Mouse (Mus musculus) urinary bladder, postnatal 25 days (tissue): ENCODE measurements around the gene Tmod1.
A peak's percentile ranks its signal among the peaks of the same experiment; 100 is the strongest.

Source experiments
- DNase-seq: peaks from one replicate; pipeline ENCODE4 v3.0.0; 2022; ENCODE audit warnings: low spot score

The Tmod1 gene

DNA sequence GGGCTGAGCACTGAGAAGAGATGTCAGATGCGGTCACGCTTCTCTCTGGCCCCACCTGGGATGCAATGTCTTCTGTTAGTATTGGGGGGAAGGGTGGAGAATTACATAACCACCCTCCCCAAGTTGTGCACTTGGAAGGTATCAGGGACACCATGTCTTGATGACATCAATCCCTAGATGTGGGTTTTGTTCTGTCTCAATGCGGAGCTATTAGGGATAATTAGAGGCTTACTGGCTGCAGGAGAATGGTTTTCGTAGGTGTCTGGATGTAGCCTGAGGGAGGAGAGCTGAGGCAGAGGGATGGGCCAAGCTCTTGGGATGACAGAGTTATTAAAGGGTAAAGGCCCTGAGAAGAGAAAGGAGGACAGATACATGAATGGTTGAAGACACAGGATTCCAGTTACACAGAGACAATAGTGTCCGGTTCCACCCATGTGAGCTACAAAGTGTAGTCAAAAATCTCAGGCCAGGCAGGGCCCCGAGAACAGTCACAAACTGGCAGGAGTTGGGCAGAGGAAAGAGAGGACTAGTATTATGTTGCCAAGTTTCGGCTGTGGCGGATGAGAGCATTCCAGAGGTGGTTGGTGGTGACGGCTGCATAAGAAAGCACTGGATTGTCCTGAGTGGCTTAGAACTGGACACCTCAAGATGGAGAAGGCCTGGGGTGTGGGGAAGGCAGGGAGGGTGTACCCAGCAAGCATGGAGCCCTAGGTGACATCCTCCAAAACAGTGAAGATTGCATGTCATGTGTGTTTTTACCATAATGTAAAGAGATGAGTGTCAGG lies 14.8 kb downstream of the Tmod1 start:
- DNase-seq, result no peak

DNA sequence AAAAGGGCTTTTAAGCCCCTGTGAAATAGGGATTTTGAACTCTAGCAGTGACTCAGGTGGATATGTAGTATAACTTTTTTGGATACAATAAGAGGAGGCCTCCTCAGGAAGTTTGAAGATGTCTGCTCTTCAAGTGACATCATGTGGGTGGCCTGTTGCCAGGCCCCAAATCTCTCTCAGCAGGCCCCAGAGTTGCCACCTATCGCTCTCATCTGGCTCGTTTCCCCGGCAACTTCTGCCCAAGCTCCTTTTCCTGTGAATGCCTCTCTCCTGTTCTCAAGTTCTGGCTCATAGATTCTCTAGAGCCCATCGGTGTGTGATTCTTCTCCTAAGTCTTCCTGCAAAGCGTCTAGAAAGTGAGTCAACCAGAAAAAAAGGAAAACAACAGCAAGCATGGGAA lies 17.4 kb downstream of the Tmod1 start:
- no peak for DNase-seq

DNA sequence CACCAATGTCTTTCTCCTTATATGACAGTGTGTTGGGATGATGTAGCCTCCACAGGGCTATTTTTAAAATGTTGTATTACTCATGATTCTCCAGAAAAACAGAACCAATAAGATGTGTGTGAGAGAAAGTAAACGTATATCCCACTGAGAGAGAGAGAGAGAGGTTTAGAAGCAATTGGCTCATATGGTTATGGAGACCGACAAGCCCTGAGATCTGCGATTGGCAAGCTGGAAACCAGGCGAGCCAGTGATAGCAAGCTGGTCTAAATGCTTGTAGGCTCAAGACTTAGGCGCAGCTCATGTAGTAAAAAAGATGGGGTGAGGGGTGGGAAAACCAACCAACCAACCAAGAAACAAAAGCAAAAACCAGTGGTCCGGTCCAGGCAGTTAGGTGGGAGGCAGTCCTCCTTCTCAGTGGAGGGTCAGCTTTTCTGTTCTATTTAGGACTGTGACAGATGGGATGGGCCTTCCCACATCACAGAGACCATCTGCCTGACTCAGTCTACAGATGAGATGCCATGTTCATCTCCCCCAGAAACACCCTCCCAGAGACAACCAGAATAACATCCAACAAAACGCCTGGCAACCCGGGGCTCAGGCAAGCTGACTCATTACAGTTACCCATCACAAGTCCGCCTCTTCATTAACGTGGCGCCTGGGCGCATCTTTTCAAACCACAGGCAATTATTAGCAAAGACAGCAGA lies 22.7 kb downstream of the Tmod1 start:
- DNase-seq, result no peak

DNA sequence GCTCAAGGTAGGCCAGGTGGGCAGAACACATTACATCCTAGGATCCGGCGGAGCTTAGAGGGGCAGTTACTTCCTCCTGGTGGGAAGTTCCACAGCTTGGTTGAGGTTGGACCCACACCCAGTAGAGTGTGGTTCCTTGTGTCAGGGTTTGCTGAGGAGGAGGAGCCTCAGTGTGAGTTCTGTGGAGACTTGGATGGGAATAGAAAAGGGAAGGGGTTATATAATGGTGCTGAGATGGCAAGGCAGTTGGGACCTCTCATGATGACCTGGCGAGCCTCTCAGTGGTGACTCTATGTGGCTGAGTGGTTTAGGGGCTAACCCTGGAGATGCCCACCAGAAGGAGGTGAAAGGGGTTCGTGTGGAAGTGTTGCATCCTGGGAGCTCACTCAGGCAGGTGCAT lies 25.1 kb downstream of the Tmod1 start:
- DNase-seq, result no peak

DNA sequence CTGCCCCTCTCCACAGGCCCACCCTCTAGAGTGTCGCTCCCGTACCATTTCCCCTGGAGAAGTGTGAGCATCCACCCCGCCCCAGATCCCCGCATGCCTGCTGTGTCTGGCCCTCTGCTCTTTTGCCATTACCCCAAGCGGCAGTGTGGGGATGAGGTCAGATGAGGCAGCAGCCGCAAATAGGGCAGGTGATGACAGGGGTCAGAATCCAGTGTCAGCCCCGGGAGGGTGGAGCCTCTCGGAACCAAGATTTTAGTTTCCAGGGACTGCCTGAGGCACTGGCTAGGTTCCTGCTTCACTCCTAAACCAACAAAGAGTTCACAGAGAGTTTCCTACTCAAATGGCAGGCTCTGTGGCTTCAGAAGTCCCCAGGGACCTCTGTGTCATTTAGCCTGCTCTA lies 25.5 kb downstream of the Tmod1 start:
- no peak for DNase-seq

DNA sequence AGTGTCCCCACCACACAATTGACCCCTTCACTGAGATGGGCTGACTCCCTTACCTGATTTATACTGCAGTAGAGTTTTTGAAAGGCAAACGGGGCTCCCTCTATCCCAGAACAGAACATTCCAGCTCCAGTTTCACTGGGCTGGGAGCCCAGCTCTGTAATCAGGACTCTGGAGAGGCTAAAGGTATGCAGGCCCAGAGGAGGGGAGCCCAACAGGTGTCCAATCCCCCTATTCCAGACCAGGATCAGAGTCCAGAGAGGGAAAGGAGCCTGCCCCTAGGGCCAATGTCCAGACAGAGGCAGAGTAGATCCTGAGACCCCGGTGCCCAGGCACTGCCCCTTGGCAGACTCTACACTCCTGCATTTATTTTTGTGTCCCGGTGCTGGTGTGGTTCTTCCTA lies 26.2 kb downstream of the Tmod1 start:
- DNase-seq, result no peak

DNA sequence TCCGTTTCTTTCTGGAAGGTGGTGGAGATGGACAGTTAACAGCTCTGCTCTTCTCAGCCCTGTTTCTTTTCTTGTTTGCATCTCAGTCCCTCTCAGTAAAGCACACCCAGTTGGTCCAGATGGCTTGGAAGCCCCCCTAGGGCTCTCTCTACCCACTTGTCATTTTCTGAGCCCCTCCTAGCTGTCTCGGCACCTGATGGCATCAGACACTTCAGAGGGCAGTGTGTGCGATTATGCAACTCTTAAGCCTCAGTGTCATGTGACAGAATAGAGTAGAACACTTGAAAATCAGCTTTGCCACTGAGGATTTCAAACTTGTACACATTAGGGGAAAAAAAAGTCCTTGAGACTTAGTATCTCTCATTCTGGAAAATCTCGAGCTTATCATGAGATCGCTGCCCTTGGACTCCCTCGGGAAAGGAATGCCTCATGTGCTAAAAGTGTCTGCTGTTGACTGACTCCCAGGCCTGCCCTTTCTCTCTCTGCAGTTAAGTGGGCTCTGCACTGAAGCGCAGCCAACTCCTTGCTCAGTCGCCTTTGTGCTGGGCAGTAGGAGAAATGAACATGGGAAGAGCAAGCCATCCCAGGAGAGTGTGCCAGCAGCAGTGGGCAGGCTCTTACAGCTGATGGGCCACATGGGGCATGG lies 27.1 kb downstream of the Tmod1 start:
- no peak for DNase-seq

DNA sequence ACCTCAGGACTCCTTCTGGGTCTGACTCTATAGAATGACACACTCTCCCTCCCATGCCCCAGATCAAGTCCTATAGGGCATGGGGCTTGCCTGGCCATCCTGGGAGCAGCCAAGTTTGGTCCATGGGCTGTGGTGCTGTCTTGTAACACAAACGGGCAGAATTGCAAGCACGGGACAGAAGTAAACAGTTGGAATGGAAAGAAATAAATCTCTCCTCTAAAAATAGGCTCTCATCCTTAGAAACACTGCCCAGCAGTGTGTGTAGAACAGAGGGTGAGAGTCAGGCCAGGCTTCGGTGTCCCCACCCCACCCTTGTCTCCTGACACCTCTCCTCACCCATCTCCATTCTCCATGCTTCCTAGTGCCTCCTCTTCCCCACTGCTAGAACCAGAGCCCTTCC lies 29.3 kb downstream of the Tmod1 start:
- no peak for DNase-seq

DNA sequence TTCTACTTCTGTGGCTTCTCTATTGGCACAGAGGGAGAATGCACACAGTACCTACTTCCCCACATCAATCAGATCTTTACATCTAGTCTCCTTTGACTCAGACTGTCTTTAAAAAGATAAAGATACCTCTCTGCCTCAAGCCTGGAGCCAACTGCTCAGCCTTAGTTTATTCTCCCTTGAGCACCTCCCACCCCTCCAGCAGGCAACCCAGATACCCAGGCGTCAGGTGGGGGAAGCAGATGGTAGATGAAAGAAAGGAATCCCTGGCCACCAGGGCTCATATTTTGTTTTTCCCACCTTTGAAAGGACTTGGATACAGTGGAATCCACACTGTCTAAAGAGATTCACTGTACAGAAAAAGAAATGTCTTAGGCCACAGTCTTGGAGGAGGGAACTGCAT lies 29.8 kb downstream of the Tmod1 start:
- no peak for DNase-seq

DNA sequence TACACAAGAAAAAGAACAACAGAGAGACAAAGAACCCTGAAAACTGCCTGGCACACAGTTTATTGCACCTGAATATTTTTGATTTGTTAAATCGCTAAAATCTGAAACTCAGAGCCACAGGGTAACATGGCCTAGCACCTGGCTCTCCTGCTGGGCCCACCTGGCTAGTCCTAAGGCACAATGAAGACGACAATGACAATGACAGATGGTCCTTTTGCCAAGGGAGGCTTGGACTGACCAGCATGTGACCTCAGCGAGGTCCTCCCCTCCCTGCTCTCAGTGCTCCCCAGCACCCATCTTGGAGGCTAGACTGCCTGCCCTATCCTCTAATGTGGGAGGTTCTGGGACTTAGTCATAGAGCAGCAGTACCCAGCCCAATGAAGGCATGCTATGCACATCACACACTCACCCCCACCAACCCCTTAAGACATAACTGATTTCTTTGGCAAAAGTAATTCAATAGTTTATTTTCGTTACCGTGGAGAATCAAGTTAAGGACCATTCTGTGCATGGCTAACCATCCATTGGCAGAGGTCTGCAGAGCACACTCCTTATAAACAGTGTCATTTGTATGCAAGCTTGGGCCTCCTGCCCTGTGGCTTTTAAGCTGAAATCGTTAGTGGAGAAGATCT lies 31.2 kb downstream of the Tmod1 start:
- no peak for DNase-seq

DNA sequence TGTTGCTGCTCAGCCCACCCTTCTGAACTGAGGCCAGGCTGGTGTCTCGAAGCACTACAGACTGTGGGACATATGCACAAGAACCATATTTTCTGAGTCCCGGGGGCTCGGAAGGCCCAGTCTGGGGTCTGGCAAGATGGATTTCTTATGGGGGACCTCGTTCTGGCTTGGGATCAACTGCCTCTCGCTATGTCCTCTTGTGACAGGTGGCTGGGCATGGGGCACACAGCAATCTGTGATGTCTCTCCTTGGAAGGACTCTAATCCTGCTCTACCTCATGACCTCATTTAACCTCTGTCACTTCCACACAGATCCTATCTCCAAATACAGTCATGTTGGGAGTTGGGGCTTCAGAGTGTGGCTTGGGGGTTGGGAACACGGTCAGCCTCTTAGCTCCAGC lies 33.9 kb downstream of the Tmod1 start:
- no peak for DNase-seq

DNA sequence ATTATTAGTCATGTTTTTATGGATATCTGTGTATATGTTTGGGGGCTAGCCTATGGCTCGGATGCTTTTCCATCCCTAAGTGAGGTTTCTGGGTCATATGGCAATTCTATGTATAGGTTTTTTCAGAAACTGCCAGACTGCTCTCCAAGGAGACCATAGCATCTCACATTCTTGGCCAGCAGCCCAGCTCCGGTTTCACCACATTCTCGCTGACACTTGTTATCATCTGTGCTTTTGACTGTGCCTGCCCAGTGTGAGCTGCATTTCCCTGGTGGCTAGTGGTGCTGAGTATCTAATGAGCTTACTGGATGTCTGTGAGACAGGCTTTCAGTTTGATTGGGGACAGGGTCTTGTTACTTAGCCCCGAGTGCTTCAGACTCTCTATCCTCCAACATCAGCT lies 35.0 kb downstream of the Tmod1 start:
- no peak for DNase-seq

DNA sequence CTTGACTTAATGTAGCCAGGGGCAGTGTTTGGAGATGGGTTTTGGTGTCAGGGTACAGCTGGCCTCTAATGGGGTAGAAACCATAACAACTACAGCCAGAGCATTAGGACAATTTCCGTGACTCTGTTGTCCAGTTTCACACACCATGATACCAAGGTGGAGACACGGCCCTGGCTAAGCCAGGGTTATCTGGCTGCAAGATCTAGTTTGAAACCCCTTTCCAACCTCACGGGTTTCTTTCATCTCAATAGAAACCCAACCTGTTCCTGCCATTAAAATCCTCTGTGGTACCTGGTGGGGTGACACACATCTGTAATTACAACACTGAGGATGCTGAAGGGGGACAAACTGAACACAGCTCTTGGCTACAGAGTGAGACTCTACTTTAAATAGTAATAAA lies 36.9 kb downstream of the Tmod1 start:
- DNase-seq, result no peak

DNA sequence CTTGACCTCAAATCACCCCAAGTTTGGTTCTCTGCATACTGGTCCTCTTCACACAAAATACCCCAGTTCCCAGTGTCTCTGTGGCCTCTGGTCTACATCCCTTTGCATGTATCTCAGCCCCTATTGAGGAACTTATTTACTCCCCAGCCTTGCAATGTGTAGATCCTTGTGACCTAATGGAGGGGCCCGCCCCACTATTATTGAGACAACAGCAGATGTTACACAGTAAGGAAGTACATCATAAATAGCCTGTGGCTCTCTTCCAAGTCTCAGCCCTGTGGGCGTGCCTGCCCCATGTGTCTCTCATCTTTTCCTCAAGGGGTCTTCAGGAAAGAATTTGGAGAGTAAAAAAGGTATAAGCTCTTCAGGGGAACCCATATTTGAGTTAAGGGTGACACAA lies 38.2 kb downstream of the Tmod1 start:
- no peak for DNase-seq

DNA sequence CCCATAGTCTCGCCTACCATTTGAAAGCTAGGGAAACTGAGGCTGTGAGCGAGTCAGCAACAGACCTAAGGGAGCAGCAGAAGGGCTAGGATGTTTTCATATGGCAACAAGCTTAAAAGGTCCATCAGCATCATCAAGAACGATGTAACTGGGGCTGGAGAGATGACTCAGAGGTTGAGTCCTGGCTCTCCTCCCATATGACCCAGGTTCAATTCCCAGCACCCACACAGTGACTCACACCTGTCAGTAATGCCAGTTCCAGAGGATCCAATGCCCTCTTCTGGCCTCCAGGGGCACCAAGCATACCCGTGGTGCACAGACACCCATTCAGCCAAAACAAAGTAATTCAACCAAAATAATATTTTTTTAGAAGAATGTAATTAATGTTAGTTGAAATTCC lies 41.5 kb downstream of the Tmod1 start:
- DNase-seq, result no peak

DNA sequence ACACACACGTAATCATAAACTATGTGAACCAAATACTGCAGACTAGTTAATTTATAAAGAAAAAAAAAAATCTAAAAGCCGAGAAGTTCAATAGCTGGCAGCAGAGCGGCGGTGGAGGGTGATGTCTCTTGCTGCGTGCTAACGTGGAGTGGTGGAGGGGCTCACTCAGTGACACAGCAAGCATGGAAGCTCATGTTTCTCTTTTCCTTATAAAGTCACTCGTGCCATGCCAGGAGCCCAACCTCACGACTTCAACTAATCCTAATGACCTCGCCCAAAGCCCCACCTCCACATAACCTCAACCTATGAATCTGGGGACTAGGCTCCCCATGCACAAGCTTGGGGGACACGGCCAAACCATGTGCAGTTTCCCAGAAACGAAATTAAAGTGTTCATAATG lies 43.8 kb downstream of the Tmod1 start:
- DNase-seq, result no peak

DNA sequence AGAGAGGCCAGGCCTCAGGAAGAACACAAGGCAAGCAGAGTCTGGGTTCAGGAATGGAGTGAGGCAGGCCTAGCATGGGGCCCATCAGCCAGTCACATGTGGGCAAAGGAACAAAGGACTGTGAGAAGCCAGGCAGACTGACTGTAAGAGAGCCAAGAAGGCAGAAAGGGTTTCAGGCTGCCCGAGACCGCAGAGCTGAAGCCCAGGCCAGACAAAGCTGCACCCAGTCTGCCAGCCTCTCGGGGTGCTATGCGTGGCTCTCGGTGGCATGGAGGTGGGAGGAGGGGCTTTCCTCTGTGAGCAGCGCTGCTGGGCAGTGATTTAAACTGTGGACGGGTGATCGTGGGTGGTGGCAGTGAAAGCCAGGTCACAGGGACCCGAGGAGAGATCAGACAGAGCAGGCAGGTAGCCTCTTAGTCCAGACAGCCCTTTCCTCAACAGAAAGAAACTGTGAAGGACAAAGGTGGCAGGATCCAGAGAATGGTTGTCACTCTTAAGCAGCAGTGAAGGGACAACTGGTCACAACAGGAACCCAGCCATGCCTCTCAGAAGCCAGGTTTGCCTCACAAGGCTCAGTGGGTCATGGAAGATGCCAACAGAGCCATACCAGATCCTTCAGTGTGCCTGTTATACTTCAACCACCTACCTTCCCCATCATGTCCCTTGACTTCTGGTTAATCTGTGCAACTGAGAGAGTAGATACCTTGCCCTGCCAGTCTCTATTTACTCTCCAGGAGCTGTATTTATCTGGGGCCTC lies 45.9 kb downstream of the Tmod1 start:
- no peak for DNase-seq

DNA sequence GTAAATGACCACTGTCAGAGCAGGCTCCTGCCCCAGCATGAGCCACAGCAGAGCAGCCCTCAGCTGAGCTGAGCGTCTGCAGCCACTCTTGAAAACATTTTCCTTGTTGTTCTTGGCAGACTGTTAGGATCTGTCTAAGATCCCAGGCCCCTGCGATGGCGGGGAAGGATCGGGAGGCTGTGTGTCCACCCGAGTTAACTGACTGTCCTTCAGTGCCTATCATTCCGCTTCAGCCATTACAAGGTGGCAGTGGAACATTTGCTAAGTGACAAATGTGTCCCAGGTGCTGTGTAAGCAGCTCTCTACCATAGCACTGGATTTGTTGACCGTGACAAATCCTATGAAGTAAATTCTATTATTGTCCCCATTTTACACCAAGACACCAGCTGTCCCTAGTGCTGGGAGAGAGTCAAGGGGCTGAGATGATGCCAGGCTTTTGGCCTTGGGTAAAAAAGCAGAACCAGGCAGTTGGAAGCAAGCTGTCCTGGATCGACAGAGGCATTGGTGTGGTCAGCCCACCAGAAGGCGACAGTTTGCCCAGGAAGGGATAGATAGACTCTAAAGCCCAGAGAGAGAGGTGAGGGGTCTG lies 46.6 kb downstream of the Tmod1 start:
- no peak for DNase-seq

DNA sequence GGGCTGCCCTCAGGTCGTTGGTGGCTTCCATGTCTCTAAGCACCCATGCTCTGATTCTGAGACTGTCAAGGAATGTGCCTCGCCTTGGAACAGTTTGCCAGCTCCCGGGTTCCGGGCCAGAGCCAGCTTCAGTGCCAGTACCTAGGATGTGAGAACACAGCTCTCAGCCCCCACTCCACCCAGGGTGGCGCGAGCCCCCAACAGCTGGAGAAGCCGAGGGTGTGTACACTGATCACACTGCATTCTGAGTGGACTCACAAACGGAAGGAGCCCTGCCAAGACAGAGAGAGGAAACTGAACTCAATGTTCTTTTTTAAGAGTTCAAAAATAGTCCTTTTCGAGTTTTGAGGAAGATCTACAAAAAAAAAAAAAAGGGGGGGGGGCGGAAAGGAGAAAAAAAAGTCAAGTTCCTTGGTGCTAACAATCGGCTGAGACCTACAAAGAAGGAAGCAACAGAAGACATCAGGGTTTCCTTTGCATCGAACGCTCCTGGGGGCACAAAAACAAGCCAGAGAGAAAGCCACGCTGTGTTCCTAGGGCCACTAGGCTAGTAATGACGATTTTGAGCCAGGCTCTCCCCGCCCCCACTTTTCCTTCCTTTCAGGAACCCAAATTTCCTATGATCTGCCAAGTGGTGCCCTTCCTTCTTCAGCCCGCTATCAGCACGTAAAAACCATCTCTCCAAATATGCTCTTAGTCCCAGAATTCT lies 48.1 kb downstream of the Tmod1 start:
- no peak for DNase-seq

DNA sequence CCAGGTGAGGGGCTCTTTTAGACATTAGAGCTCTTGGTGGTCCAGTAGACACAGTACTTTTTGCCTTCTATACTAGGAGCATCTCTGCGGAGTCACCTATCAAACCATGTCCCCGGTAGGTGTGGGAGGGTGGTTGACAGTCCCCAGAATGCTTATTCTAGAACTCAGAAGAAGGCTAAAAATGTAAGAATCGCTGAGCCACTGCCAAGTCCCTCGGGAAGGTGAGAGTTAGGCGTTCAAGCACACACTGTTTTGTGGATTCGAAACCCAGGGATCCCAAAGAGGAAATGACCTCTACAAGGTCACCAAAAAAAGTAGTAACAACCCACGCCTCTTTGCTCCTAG lies 48.7 kb downstream of the Tmod1 start:
- DNase-seq, result no peak

DNA sequence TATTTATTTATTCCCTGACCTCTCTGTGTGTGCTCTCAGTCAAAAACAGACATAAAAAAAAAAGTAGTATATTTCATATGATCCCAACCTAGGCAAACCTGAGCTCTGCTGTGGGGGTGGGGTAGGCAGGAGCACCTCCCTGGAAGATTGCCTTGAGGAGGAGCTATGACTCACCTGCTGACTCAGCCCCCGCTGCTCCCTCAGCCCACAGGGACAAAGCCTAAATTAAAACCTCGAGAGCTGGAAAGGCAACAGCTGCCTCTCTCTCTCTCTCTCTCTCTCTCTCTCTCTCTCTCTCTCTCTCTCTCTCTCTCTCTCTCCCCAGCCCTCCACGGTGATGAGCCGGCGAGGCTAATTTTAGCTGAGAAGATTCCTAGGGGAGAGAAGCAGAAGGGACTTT lies 49.1 kb downstream of the Tmod1 start:
- DNase-seq, result peak; percentile 46
